Mouse (Mus musculus): Measurements from ENCODE around the gene Elovl7. TPM values are rescaled to one million over a fixed set of nuclear protein-coding genes. Genes with fewer than 3 reads are reported as not detected.

Elovl7 gene
- polyA plus RNA-seq, 1 experiment from 2014 or later, result 25.2 TPM

- Histone ChIP-seq H3K36me3 (peaks cover 5% of the 10 kb centered on the region; the same call in 1 of the 2 replicates), H3K27ac (no peak overlapping the region), H3K4me1 (no peaks in the 10 kb centered on the region), H3K9ac (no peak overlapping the region), H3K27me3 (replicated peaks) (no peaks in the 10 kb centered on the region), H3K4me3 (replicated peaks) (no peak overlapping the region), H3K4me2 (no peak overlapping the region), H3K9me3 (no peaks in the 10 kb centered on the region)
- 92% methylated on average over 21 of the region's 21 CpGs for WGBS
- ATAC-seq (ENCODE audit: insufficient read depth, low FRiP score, low read depth), result no peak
These were observed 114.4 kb downstream of the Elovl7 start for GRCm38 (mm10) chr13:108328406-108329180.

- Histone ChIP-seq H3K4me3 (replicated peaks) (no peak overlapping the region), H3K27me3 (replicated peaks) (no peaks in the 10 kb centered on the region), H3K9me3 (no peaks in the 10 kb centered on the region), H3K36me3 (peaks cover 5% of the 10 kb centered on the region; the same call in 1 of the 2 replicates), H3K27ac (no peak overlapping the region), H3K4me1 (no peaks in the 10 kb centered on the region), H3K4me2 (no peak overlapping the region), H3K9ac (no peak overlapping the region)
- ATAC-seq (ENCODE audit: insufficient read depth, low FRiP score, low read depth), result no peak
- WGBS, result 59% methylated on average over 3 of the region's 3 CpGs
These were observed 115.5 kb downstream of the Elovl7 start for GRCm38 (mm10) chr13:108329693-108330092.

Other genes starting within 250 kb of the Elovl7 start
- gene Smim15, start 170.0 kb upstream of the Elovl7 start, polyA plus RNA-seq (2015; fragmentation: Nextera tagmentation; extraction: Ambion mirVana), result 57.6 and 59.7 TPM in 2 replicates
- gene Ndufaf2, start 55.8 kb upstream of the Elovl7 start, polyA plus RNA-seq (2015; fragmentation: Nextera tagmentation; extraction: Ambion mirVana), result 68.6 and 72.9 TPM in 2 replicates
- 14.5 and 15.0 TPM in 2 replicates for gene Ercc8, start 55.7 kb upstream of the Elovl7 start, polyA plus RNA-seq (2015; fragmentation: Nextera tagmentation; extraction: Ambion mirVana)
- gene Depdc1b, start 101.9 kb downstream of the Elovl7 start, polyA plus RNA-seq (2015; fragmentation: Nextera tagmentation; extraction: Ambion mirVana), result 6.9 and 7.6 TPM in 2 replicates
- 22.8 and 26.6 TPM in 2 replicates for gene Pde4d, start 235.5 kb downstream of the Elovl7 start, polyA plus RNA-seq (2015; fragmentation: Nextera tagmentation; extraction: Ambion mirVana)